Mouse (Mus musculus) cerebellum, adult 9-11 months (tissue): Measurements from ENCODE around the gene Eid2.

ENCODE experiments used
- DNase-seq: peaks from one replicate; pipeline ENCODE4 v3.0.0; 2022

Eid2 gene

GRCm38 (mm10) chr7:28294481-28294880 lies 26.8 kb downstream of the Eid2 start:
- DNase-seq: peak; percentile 41

GRCm38 (mm10) chr7:28298837-28299625 lies 31.4 kb downstream of the Eid2 start:
- peak; percentile 63 for DNase-seq

GRCm38 (mm10) chr7:28301616-28302433 lies 34.1 kb downstream of the Eid2 start, which contains the start of gene Dll3:
Gene Dll3, minus strand, starts transcription at chr7:28302238.
- no peak for DNase-seq

- DNase-seq: no peak
Measured at GRCm38 (mm10) chr7:28305641-28306040, 38.0 kb downstream of the Eid2 start.

- no peak for DNase-seq
Measured at GRCm38 (mm10) chr7:28306216-28306615, 38.5 kb downstream of the Eid2 start.

- DNase-seq: no peak
Measured at GRCm38 (mm10) chr7:28309737-28310136, 42.1 kb downstream of the Eid2 start.

DNA sequence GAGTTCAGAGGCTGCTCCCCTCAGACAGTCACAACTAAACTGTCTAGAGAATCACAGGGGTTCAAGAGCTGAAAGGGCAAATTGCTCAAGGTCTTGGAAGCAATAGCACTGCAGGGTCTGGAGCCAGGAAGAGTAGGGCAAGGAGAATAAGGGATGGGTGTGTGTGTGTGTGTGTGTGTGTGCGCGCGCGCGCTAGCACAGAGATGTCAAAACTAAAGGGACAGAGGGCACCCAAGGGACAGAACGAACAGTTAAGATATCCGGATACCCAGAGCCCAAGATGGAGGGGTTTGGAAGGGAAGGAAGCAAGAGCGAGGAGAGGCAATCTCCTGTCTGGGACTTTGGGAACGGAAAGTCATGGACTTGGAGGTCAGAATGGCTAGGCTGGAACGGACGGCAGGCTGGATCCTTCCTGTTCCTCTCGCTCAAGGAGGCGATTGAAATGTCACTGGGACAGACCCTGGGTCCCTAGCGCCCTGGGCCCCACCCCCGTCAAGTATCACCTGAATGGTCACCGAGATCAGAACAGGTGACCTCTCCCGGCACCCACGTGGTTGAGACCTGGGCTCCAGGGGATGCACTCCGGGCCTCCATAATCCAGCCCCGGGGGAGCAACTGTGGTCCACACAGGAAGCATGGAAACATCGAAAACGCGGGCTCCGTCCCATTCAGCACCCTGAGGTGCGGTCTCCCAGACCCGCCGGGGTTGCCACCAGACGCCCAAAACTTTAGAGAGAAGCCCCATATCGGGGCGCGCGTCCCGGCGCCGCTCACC lies 43.7 kb downstream of the Eid2 start:
- DNase-seq: no peak

- peak; percentile 98 for DNase-seq
Measured at GRCm38 (mm10) chr7:28311926-28312543, 44.4 kb downstream of the Eid2 start, which contains the start of gene Timm50. Gene Timm50, minus strand, starts transcription at chr7:28312072.

DNA sequence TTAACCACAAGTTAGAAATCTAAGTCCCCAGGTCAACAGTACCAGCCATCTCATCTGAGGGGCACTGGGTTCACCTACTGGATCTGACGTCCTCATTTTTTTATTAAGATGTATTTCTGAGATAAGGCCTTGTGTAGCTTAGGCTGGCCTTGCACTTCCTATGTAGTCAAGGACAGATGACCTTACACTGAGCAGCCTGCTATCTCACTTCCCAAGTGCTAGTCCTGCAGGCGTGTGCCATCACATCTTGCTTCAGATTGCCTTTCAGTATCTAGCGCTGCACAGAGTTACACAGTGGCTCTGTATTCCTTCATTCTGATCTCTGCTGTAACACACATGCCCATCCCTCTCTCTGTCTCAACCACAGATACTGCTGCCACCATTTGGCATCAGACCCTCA lies 50.4 kb downstream of the Eid2 start:
- DNase-seq: no peak

- DNase-seq: no peak
Measured at GRCm38 (mm10) chr7:28318714-28319113, 51.0 kb downstream of the Eid2 start.
